Mouse (Mus musculus): Measurements from ENCODE around the gene Pappa2. TPM values are rescaled to one million over a fixed set of nuclear protein-coding genes. Genes with fewer than 3 reads are reported as not detected.
A peak's percentile ranks its signal among the peaks of the same experiment; 100 is the strongest.

Pappa2 gene
- total RNA-seq, 2 experiments from 2014 or later, result 2.8 to 3.1 TPM

- Histone ChIP-seq H3K4me3 (no peak overlapping the region), H3K27ac (peak overlapping the region; percentile 0; the same call in 1 of the 2 replicates)
- no peak for DNase-seq (ENCODE audit: extremely low spot score in 1 of 2, low spot score in 2 of 2)
- no peak for TF ChIP-seq CTCF (IDR thresholded peaks at IDR 0.05)
- intact Hi-C loops (cut with DNase I), result no loop called here
These were observed 240.0 kb downstream of the Pappa2 start for GRCm38 (mm10) chr1:158740161-158740766.

- intact Hi-C loops (cut with DNase I), result loop anchor here (10.0 kb wide), 1 partner anchor 475 kb away; no protein-coding TSS in a partner anchor
- TF ChIP-seq CTCF (IDR thresholded peaks at IDR 0.05), result no peak
- H3K27ac ChIP-seq, result no peak overlapping the region
- H3K4me3 ChIP-seq, result no peak overlapping the region
- no peak for DNase-seq (ENCODE audit: extremely low spot score in 1 of 2, low spot score in 2 of 2)
These were observed 241.0 kb downstream of the Pappa2 start for GRCm38 (mm10) chr1:158739132-158739919.

- intact Hi-C loops (cut with DNase I), result loop anchor here (10.0 kb wide), 1 partner anchor 482 kb away; no protein-coding TSS in a partner anchor
- no peak for TF ChIP-seq CTCF (IDR thresholded peaks at IDR 0.05)
- DNase-seq (ENCODE audit: extremely low spot score in 1 of 2, low spot score in 2 of 2), result peak; percentile 31 to 63
These were observed 247.3 kb downstream of the Pappa2 start for GRCm38 (mm10) chr1:158732868-158733496.

DNA sequence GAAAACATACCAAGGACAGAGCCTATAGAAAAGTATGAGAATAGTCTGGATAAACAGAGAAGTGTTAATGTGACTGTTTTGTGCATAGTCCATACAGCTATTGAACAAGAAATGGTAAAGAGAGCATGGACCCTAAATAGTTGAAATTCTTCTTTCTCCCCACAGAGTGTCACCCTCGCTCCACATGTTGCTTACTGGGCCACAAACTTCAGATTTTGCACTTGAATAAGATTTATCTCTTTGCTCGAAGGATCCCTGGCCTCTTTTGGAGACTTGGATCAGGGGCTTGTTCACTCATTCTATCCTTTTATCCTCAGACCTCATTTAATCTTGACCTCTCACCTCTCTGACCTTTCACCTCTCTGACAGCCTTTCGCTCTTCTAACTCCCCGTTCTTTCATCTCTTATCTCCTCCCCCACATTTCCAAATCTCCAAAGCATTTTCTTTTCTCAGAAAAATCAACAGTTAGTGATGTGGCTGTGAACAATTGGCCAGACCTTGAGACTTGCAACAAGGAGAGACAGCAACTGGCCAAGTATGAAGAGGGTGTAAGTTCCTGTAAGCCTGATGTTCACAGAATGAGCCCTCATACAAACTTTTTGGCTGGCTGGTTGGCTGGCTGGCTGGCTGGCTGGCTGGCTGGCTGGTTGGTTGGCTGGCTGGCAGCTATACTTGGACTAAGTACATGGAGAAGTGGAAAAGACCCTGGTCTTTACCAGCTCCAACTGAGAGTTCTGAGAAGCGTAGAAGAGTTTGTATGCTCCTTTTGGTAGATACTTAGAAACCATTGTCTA, 266.8 kb downstream of the Pappa2 start:
- intact Hi-C loops (cut with DNase I), result loop anchor here (1.0 to 10.0 kb wide), 3 partner anchors 240 to 1471 kb away; no protein-coding TSS in a partner anchor
- H3K27ac ChIP-seq, result no peak overlapping the region
- TF ChIP-seq CTCF (IDR thresholded peaks at IDR 0.05), result peak; percentile 77
- no peak overlapping the region for H3K4me3 ChIP-seq
- DNase-seq (ENCODE audit: extremely low spot score in 1 of 2, low spot score in 2 of 2), result peak; percentile 28 to 30

More at GRCm38 (mm10) chr1:158732868-158733496, 247.3 kb downstream of the Pappa2 start:
- Histone ChIP-seq H3K27ac (no peak overlapping the region), H3K4me3 (no peak overlapping the region)

- intact Hi-C loops (cut with DNase I), result no loop called here
- H3K27ac ChIP-seq, result no peak overlapping the region
- DNase-seq (ENCODE audit: extremely low spot score in 1 of 2, low spot score in 2 of 2), result no peak
- TF ChIP-seq CTCF (IDR thresholded peaks at IDR 0.05), result no peak
- no peak overlapping the region for H3K4me3 ChIP-seq
These were observed 279.0 kb downstream of the Pappa2 start for GRCm38 (mm10) chr1:158701336-158701735.

- TF ChIP-seq CTCF (IDR thresholded peaks at IDR 0.05), result no peak
- H3K4me3 ChIP-seq, result no peak overlapping the region
- H3K27ac ChIP-seq, result no peak overlapping the region
- intact Hi-C loops (cut with DNase I), result no loop called here
- no peak for DNase-seq (ENCODE audit: extremely low spot score in 1 of 2, low spot score in 2 of 2)
These were observed 280.1 kb downstream of the Pappa2 start for GRCm38 (mm10) chr1:158700147-158700546.

DNA sequence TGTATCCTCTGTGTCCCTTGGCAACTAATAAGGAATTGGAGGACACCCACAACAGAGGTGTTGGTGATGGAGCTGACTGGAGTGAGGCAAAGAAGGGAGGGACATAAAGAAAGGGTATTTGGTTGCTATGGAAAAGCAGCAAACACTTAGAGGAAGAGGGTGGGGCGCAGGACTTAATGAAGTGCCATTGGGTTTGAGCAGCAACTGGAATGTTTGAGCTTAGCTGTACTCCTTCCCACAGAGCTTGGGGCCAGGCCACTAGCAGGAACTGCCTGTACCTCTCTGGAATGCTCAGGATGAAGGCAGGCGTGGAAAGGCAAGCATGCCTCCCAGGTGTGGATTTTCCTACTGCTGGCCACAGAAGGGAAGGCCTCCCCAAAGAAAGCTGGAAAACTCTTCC, 281.0 kb downstream of the Pappa2 start:
- H3K4me3 ChIP-seq, result no peak overlapping the region
- intact Hi-C loops (cut with DNase I), result no loop called here
- TF ChIP-seq CTCF (IDR thresholded peaks at IDR 0.05), result no peak
- no peak overlapping the region for H3K27ac ChIP-seq
- no peak for DNase-seq (ENCODE audit: extremely low spot score in 1 of 2, low spot score in 2 of 2)

- no peak overlapping the region for H3K27ac ChIP-seq
- DNase-seq (ENCODE audit: extremely low spot score in 1 of 2, low spot score in 2 of 2), result no peak
- H3K4me3 ChIP-seq, result no peak overlapping the region
- TF ChIP-seq CTCF (IDR thresholded peaks at IDR 0.05), result no peak
- intact Hi-C loops (cut with DNase I), result no loop called here
These were observed 282.3 kb downstream of the Pappa2 start for GRCm38 (mm10) chr1:158697859-158698569.

- TF ChIP-seq CTCF (IDR thresholded peaks at IDR 0.05), result no peak; the same call in 1 of the 2 replicates
- no peak overlapping the region for H3K4me3 ChIP-seq
- H3K27ac ChIP-seq, result no peak overlapping the region
- no peak for DNase-seq (ENCODE audit: extremely low spot score in 1 of 2, low spot score in 2 of 2)
- intact Hi-C loops (cut with DNase I), result no loop called here
These were observed 282.9 kb downstream of the Pappa2 start for GRCm38 (mm10) chr1:158697423-158697822.

DNA sequence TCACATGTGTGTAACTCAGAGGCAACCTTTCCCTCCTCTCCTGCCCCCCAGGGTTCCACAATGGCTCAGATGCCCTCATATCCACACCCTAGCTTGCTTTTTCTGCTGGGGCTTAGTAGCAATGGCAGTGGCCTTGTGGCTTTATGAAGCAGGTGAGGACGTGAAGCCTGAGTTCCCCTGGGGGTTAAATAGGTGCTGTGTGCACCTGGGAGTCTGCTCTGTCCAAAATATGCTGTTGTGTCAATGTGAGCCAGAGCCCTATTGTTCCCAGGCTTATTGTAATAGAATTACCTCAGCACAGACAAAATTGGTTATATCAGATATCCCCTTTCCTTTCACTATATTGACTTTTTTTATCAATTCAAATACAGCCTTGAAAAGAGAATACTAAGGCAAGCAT, 292.6 kb downstream of the Pappa2 start:
- Histone ChIP-seq H3K4me3 (no peak overlapping the region), H3K27ac (no peak overlapping the region)
- intact Hi-C loops (cut with DNase I), result no loop called here
- DNase-seq (ENCODE audit: extremely low spot score in 1 of 2, low spot score in 2 of 2), result no peak
- no peak for TF ChIP-seq CTCF (IDR thresholded peaks at IDR 0.05)

Measured in left cerebral cortex, adult 2 months (tissue).